Mouse (Mus musculus) E14TG2a.4 (cell line): ENCODE results near the gene Pcsk5.

Experiments
- CTCF ChIP-seq: conservative IDR thresholded peaks from 2 replicates; pipeline ENCODE4 v1.5.1; 2014; ENCODE audit warnings: low read length
- NANOG ChIP-seq: IDR thresholded peaks from 2 replicates; pipeline ENCODE4 v1.6.1; 2014; ENCODE audit warnings: borderline replicate concordance, low read length, mixed read lengths
- POU5F1 ChIP-seq: IDR thresholded peaks from 2 replicates; pipeline ENCODE4 v1.6.1; 2014; ENCODE audit warnings: low read length, borderline replicate concordance

GRCm38 (mm10) chr19:17577412-17577811, 260.0 kb downstream of the Pcsk5 start:
- TF ChIP-seq CTCF (no peak), POU5F1 (no peak), NANOG (no peak)
